Mouse (Mus musculus) heart, embryonic 16.5 days (tissue): ENCODE measurements around the gene Stx5a. TPM values are rescaled to one million over a fixed set of nuclear protein-coding genes. Genes with fewer than 3 reads are reported as not detected.
A peak's percentile ranks its signal among the peaks of the same experiment; 100 is the strongest.

Source experiments
- ATAC-seq: fragments of 200-750 bp; cut with Nextera tagmentation; replicated peaks from 2 replicates; pipeline ENCODE4 v1.8.0; 2017; ENCODE audit warnings: moderate number of reproducible peaks; ENCODE audit not compliant: insufficient read depth, low FRiP score; ENCODE audit errors: extremely low read depth
- H3K27ac ChIP-seq: fragments of 300-500 bp; sonication (generic); 2 replicates; pipeline ENCODE4 v1.5.1; 2014; ENCODE audit warnings: mild to moderate bottlenecking, low read length, control low read depth, moderate library complexity
- H3K27me3 ChIP-seq: fragments of 300-500 bp; sonication (generic); 2 replicates; pipeline ENCODE4 v1.6.1; 2014; ENCODE audit warnings: low read length, mixed read lengths; ENCODE audit not compliant: control insufficient read depth, insufficient read depth
- H3K36me3 ChIP-seq: fragments of 300-500 bp; sonication (generic); 2 replicates; pipeline ENCODE4 v1.6.1; 2014; ENCODE audit not compliant: control insufficient read depth, insufficient read depth
- H3K4me1 ChIP-seq: fragments of 300-500 bp; sonication (generic); 2 replicates; pipeline ENCODE4 v1.6.1; 2014; ENCODE audit warnings: low read length, mixed read lengths; ENCODE audit not compliant: control insufficient read depth, insufficient read depth
- H3K4me2 ChIP-seq: fragments of 300-500 bp; sonication (generic); 2 replicates; pipeline ENCODE4 v1.6.1; 2014; ENCODE audit warnings: low read depth, mild to moderate bottlenecking, control low read depth, low read length
- H3K4me3 ChIP-seq: fragments of 300-500 bp; sonication (generic); 2 replicates; pipeline ENCODE4 v1.5.1; 2014; ENCODE audit warnings: mild to moderate bottlenecking, control low read depth, low read length
- H3K9ac ChIP-seq: fragments of 300-500 bp; sonication (generic); 2 replicates; pipeline ENCODE4 v1.6.1; 2014; ENCODE audit warnings: low read length, control low read depth
- H3K9me3 ChIP-seq: fragments of 300-500 bp; sonication (generic); replicated peaks from 2 replicates; pipeline ENCODE4 v1.6.1; 2016; ENCODE audit warnings: low read length; ENCODE audit not compliant: control insufficient read depth
- WGBS: fragments of 180-500 bp; shearing (Covaris S2); extraction: QIAGEN DNeasy Blood & Tissue Kit; methylation state at CpG from one replicate; pipeline ENCODE4 v1.1.7; 2014; 5-methylcytosine and 5-hydroxymethylcytosine counted together
- polyA plus RNA-seq: library from polyadenylated mRNA; unstranded; fragments of >200 nt; fragmentation: Nextera tagmentation; extraction: Ambion mirVana; gene quantifications from 2 replicates; pipeline ENCODE4 v1.2.1, GENCODE M21; 2015

The Stx5a gene
- polyA plus RNA-seq, 1 experiment from 2014 or later: 91.7 TPM

DNA sequence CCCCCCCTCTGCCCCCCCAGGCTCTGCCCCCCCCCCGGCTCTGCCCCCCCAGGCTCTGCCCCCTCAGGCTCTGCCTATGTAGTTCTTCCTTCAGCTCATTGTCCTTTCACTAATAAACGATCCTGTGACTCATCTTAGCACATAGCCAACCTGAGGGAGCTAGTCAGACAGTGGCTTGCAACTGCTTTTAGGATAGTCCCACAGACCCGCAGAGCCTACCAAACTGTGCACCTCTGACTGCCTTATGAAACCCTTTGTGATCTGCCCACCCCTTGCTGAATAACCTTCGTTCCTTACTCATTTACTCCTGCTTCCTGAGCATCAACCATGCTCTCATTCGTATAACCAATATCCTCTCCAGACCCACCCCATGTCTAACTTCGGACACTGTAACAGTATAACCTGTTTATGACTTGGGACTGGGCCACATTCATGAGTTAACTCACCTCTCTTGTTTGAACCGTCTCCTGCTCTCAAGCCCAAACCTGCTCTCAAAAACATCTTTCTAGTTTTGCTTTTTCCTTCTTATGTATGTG, 35.0 kb upstream of the Stx5a start:
- H3K27me3 ChIP-seq: no peaks in the 10 kb centered on the region
- H3K4me2 ChIP-seq: no peak overlapping the region
- peaks cover 36% of the 10 kb centered on the region for H3K36me3 ChIP-seq
- H3K27ac ChIP-seq: no peak overlapping the region
- H3K9me3 ChIP-seq: no peaks in the 10 kb centered on the region
- peaks cover 13% of the 10 kb centered on the region for H3K4me1 ChIP-seq
- H3K4me3 ChIP-seq: no peak overlapping the region
- 78% methylated on average over 7 of the region's 7 CpGs for WGBS
- H3K9ac ChIP-seq: no peak overlapping the region
- no peak for ATAC-seq

DNA sequence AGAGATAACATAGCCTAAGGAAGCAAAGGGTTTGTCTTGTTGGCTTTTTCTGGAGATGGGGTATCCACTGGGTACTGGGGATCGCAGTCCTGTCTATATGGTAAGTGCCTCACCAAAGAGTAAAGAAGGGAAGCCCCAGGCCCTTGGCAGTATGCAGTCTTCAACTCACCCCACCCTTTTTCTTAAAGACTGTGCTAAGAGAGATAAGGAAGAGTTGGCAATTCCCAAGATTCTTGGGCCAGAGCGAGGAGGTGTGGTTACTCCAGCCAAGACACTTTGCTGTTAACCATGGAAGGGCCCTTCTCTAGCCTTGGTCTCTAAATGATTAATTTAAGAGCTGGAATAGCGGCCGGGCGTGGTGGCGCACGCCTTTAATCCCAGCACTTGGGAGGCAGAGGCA, 34.3 kb upstream of the Stx5a start:
- no peak for ATAC-seq
- Histone ChIP-seq H3K4me1 (peaks cover 19% of the 10 kb centered on the region), H3K4me3 (no peak overlapping the region), H3K4me2 (no peak overlapping the region), H3K36me3 (peaks cover 40% of the 10 kb centered on the region), H3K27me3 (no peaks in the 10 kb centered on the region), H3K9me3 (no peaks in the 10 kb centered on the region), H3K27ac (no peak overlapping the region), H3K9ac (no peak overlapping the region)
- 87% methylated on average over 7 of the region's 7 CpGs for WGBS

DNA sequence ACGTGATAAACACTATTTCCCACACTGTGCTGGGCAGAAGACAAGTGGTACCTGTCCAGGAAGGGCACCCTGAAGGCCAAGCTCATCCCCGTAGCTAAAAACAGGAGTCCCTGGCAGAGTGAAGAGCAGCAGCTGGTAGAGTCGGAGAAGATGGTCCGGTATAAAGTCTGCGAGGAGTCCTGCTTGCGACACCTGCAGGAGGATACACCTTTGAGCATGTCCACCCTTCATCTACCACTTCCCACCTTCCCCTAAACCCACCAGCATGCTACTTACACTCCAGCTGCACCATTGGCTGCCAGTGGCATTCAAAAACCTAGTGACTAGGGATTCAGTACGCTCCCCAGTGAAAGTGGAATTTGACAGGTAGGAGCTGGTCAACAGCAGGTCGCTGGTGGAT, 32.3 kb upstream of the Stx5a start:
- WGBS: 92% methylated on average over 8 of the region's 8 CpGs
- no peak for ATAC-seq
- no peak overlapping the region for H3K4me2 ChIP-seq

DNA sequence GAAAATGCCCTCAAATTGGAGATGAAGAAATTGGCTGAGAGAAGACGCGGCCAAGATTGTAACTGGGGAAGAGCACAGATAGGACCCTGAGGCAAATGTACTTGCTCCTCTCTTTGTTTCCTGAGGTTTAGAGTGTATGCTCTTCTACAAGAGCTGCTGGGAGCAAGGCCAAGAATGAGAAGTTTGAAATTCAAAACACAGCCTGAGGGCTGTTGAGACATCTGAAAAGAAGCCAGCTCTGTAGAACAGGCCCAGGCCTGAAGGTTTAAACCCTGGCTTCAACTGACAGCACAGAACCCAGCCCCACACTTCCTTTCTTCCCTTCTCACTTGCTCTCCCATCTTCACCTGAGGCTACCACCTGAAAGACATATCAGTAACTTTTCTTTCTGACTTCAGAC, 31.2 kb upstream of the Stx5a start:
- Histone ChIP-seq H3K4me1 (peaks cover 29% of the 10 kb centered on the region), H3K27ac (peak overlapping the region; percentile 41), H3K9me3 (no peaks in the 10 kb centered on the region), H3K4me3 (no peak overlapping the region), H3K27me3 (no peaks in the 10 kb centered on the region), H3K36me3 (peaks cover 38% of the 10 kb centered on the region), H3K4me2 (no peak overlapping the region), H3K9ac (peak overlapping the region; percentile 26; the same call in 1 of the 2 replicates)
- 80% methylated on average over 2 of the region's 2 CpGs for WGBS
- ATAC-seq: no peak

More for the DNA sequence above, 32.3 kb upstream of the Stx5a start:
- no peaks in the 10 kb centered on the region for H3K27me3 ChIP-seq
- H3K27ac ChIP-seq: no peak overlapping the region
- H3K4me1 ChIP-seq: peaks cover 25% of the 10 kb centered on the region
- H3K4me3 ChIP-seq: no peak overlapping the region
- no peak overlapping the region for H3K9ac ChIP-seq
- H3K9me3 ChIP-seq: no peaks in the 10 kb centered on the region
- H3K36me3 ChIP-seq: peaks cover 40% of the 10 kb centered on the region

DNA sequence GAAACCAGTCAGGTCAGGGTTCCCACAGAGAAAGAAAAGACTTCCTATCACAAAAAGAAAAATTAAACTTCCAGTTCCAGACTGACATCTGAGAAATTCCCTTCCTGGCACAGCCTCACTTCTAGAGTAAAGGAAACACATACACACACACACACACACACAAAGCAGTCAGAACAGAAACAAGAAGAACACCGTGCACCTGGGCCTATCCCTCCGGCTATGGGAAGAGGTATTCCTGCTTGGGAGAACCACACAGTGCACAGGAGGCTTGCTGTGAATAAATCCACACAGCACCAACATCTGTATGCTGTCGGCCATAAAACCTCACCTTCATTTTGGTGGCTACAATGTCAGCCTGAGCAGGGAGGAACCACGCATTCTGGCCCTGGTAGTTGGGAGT, 29.7 kb upstream of the Stx5a start:
- Histone ChIP-seq H3K4me2 (peak overlapping the region; percentile 65), H3K4me1 (peaks cover 29% of the 10 kb centered on the region), H3K9ac (peak overlapping the region; percentile 94; the same call in 1 of the 2 replicates), H3K9me3 (no peaks in the 10 kb centered on the region), H3K27me3 (no peaks in the 10 kb centered on the region), H3K36me3 (peaks cover 38% of the 10 kb centered on the region), H3K4me3 (peak overlapping the region; percentile 93), H3K27ac (peak overlapping the region; percentile 97; the same call in 1 of the 2 replicates)
- ATAC-seq: no peak
- 63% methylated on average over 4 of the region's 4 CpGs for WGBS

DNA sequence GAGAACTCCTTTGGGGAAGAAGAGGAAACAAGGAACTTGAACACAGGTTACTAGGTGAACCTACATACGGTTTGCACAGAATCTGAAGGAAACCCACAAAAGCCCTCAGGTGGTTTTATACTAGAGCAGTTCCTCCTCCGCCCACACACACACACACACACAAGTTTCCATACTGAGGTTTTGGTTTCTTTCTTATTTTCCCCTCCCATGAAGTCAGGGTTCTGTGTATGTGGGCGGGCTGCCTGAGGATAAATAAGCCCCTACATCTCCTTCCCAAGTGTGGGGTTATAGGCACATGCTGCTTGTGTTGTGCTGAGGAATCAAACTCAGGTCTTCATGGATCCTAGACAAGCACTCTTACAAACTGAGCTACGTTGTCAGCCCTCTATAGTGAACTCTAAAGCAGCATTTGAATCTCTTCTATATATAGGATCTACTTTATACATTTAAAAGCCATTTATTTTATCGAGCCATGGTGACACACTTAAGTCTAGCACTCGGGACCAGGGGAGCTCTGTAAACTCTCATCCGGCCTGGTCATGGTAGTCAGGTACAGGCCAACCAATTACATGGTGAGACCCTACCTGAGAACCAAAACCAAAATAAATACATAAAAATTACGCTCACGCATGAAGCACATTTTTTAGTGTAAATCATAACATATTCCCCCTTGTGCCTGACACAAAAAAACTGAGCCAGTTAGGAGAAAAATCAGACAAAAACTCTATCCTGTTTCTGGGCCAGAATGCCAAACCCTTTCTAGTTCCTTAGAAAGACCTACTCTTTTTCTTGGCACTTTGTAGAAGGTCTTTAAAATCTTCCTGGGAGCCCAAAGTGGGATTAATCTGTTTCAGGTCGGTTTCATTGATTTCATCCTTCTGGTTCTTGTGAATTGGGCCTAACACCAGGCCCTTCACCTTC, 29.0 kb upstream of the Stx5a start:
- Histone ChIP-seq H3K27ac (peak overlapping the region; percentile 97), H3K4me3 (peak overlapping the region; percentile 93), H3K9me3 (no peaks in the 10 kb centered on the region), H3K27me3 (no peaks in the 10 kb centered on the region), H3K4me1 (peaks cover 29% of the 10 kb centered on the region), H3K9ac (peak overlapping the region; percentile 94), H3K36me3 (peaks cover 31% of the 10 kb centered on the region), H3K4me2 (peak overlapping the region; percentile 65)
- ATAC-seq: no peak
- 52% methylated on average over 10 of the region's 10 CpGs for WGBS

DNA sequence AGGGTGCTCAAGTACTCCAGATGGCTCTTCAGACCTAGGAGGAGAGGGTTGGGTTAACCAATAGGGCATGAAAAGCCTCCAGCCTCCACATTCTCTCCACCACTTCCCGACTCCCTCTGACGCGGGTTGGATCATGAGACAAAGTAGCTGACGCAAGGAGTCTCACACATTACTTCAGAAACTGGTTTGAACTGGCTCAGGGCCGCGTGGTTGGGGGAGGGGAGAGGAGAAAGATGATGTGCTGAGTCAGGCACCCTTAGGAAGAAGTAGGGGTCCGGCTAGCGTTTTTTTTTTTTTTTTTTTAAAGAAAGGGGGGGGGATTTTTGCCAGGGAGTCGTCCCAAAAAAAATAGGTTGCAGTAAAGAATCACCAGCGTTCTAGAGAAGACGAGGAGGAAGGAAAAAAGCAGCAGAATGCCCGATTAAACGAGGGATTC, 28.3 kb upstream of the Stx5a start:
- Histone ChIP-seq H3K27me3 (no peaks in the 10 kb centered on the region), H3K36me3 (peaks cover 25% of the 10 kb centered on the region), H3K4me3 (peak overlapping the region; percentile 93), H3K9ac (peak overlapping the region; percentile 94), H3K4me1 (peaks cover 29% of the 10 kb centered on the region), H3K4me2 (peak overlapping the region; percentile 65), H3K27ac (peak overlapping the region; percentile 97), H3K9me3 (no peaks in the 10 kb centered on the region)
- peak; percentile 43 for ATAC-seq
- under 1% methylated on average over 13 of the region's 13 CpGs for WGBS

DNA sequence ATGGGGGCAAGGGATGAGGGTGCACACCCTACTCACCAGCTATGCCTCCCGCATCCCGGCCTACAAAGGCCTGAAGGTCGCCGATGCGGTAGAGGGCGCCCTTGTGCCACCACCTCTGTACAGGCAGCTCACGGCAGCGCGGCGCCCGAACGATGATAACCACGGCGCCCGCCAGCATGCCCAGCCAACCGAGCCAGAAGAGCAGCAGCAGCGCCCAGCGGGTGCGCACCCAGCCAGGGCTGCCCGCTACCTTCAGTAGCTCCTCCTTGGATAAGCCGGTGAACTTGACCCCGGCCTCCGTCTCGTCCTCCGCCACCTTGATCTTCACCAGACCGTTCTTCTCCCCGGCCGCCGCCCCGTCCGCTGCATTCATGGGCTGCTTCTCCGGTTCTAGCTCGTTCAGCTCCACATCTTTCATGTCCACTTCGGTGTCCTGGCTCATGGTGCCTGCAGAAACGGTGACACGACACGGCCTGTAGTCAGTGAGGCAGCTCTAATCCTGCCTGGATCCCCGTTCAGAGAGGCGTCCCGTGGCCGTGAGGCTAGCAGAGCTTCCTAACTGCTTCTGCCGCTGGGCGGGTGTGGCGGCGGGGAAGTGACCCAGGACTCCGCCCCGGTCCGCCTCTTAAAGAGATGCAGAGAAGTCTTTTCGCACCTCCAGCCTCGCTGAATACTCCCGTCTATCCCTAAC, 27.8 kb upstream of the Stx5a start:
- Histone ChIP-seq H3K9me3 (no peaks in the 10 kb centered on the region), H3K9ac (peak overlapping the region; percentile 94), H3K4me2 (peak overlapping the region; percentile 65), H3K27me3 (no peaks in the 10 kb centered on the region), H3K4me1 (peaks cover 29% of the 10 kb centered on the region), H3K4me3 (peak overlapping the region; percentile 93), H3K36me3 (peaks cover 19% of the 10 kb centered on the region), H3K27ac (peak overlapping the region; percentile 97)
- whole genome bisulfite sequencing: under 1% methylated on average over 51 of the region's 51 CpGs
- peak; percentile 88 for ATAC-seq
